Mouse (Mus musculus): ENCODE measurements around the gene Gm20547. TPM values are rescaled to one million over a fixed set of nuclear protein-coding genes. Genes with fewer than 3 reads are reported as not detected.

The Gm20547 gene
- polyA plus RNA-seq (2015; fragmentation: Nextera tagmentation; extraction: Ambion mirVana) = 0.18 TPM in 1 of 2 replicates, not detected in the other

DNA sequence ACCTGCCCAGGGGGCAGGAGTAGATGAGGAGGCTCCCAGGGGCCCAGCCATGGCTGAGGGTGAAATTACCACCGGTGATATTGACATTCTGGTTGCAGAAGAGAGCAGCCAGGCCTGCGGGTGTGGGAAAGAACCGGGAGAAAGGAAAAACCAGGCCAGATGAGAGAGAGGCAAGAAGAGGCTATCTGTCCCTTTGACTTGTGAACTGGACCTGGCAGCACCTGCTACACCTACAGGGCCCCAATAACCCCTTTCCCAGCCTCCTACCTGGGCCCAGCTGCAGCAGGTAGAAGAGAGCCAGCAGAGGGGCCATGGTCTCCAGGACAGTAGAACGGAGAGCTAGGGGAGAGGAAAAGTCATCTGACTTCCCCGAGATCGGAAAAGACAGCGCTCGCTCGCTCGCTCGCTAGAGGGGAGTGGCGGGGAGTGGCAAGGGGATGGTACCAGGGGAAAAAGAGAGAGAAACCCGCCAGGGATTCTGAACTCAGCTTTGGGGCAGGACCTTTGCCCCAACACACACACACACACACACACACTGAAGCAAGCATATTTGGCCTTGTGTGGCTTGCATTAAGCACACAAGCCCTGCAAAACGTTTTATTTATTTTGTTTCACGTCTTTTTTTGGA, at the start of gene Gm20547:
TSS of gene Gm20547 (minus strand) at position 360 of the 628 bp plus-strand sequence.
- 8% methylated on average over 15 of the region's 15 CpGs for WGBS
- Histone ChIP-seq H3K36me3 (replicated peaks) (no peaks in the 10 kb centered on the region), H3K9me3 (no peaks in the 10 kb centered on the region), H3K27me3 (replicated peaks) (peaks cover 2% of the 10 kb centered on the region; the same call in 1 of the 2 replicates), H3K4me3 (no peak within 1 kb of the TSS), H3K27ac (no peak within 1 kb of the TSS), H3K9ac (no peak within 1 kb of the TSS), H3K4me2 (no peak within 1 kb of the TSS), H3K4me1 (no peaks in the 10 kb centered on the region)
- no peak for ATAC-seq (replicated peaks)

DNA sequence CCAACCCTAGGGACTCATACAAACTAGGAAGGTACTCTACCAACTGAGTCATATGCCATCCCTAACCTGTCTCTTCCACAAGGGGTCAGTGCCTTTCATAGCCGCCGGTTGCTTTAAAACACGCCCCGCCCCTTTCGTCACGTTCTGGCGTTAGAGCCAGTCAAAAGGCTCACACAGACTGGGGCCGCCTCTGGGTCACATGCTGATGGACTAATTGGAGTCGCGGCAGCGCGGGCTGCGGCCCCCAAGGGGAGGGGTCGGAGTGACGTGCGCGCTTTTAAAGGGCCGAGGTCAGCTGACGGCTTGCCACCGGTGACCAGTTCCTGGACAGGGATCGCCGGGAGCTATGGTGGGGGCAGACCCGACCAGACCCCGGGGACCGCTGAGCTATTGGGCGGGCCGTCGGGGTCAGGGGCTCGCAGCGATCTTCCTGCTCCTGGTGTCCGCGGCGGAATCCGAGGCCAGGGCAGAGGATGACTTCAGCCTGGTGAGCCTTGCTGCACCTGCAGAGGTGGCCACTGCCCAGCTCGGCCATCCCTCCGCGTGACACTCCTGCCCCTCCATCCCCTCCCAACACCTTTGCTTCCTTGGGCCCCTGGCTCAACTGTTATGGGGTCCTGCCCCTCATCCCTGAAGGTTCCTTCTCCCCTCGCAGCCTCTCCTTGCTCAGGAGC, 49.4 kb upstream of the Gm20547 start, which contains the start of gene Neu1:
TSS of gene Neu1 (plus strand) at position 193 of the 674 bp plus-strand sequence.
- WGBS = under 1% methylated on average over 38 of the region's 38 CpGs

DNA sequence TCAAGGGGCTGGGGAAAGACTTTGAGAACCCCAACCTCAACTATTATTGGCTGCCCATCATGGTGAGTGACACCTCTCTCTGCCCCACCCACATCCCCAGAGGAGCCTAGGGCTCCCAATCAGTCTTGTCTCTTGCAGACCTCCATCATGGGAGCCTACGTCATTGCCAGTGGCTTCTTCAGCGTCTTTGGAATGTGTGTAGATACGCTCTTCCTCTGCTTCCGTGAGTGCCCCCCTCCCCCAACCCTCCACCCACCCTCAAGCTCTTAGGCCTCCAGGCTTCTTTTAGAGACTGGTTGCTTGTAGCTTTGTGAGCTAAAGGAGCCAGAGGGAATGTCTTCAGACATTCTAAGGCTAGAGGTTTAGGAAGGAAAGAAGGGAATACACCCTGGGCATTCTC, 47.0 kb upstream of the Gm20547 start:
- 78% methylated on average over 4 of the region's 4 CpGs for WGBS
- no peak for ATAC-seq (replicated peaks)
- H3K36me3 ChIP-seq (replicated peaks) = 0 out of 2 replicates have a peak, but pooled peaks cover 3% of the 10 kb centered on the region
- peaks cover 12% of the 10 kb centered on the region for H3K4me1 ChIP-seq
- no peaks in the 10 kb centered on the region for H3K9me3 ChIP-seq
- H3K9ac ChIP-seq = no peak overlapping the region
- no peak overlapping the region for H3K4me2 ChIP-seq
- H3K27ac ChIP-seq = no peak overlapping the region
- H3K4me3 ChIP-seq = no peak overlapping the region
- no peaks in the 10 kb centered on the region for H3K27me3 ChIP-seq (replicated peaks)

More for the DNA sequence above, 49.4 kb upstream of the Gm20547 start, which contains the start of gene Neu1:
- Histone ChIP-seq H3K4me2 (peak within 1 kb of the TSS; percentile 81), H3K36me3 (replicated peaks) (peaks cover 9% of the 10 kb centered on the region; the same call in 1 of the 2 replicates), H3K27me3 (replicated peaks) (no peaks in the 10 kb centered on the region), H3K4me3 (peak within 1 kb of the TSS; percentile 93), H3K9me3 (no peaks in the 10 kb centered on the region), H3K9ac (peak within 1 kb of the TSS; percentile 88), H3K4me1 (peaks cover 12% of the 10 kb centered on the region), H3K27ac (peak within 1 kb of the TSS; percentile 77)
- peak; percentile 98 for ATAC-seq (replicated peaks)

DNA sequence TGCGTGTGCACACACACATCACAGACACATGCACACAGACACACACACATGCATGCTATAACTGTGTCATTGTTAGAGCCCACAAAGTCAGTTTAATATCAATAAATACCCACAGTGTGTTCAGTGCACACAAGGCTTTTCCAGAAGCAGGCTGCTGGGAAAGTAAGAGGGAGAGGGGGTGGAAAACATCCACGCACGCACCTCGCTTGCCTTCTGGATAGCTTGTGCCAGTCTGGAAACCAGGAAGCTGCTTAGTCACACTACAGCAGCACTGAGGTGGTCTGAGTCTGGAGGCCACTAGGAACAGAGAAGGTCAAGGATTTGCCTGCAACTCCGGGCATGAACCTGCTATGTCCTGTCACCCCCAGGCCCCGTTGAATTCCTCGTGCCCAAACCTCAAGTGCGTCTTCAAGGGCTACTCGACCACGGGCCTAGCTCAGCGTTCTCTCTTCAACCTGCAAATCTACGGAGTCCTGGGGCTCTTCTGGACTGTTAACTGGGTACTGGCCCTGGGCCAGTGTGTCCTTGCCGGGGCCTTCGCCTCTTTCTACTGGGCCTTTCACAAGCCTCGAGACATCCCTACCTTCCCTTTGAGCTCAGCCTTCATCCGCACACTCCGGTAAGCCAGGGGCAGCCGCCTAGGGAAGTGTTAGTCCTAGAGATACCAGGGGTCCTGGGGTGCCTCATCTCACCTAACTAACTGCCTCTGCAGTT, 45.6 kb upstream of the Gm20547 start:
- no peak overlapping the region for H3K9ac ChIP-seq
- H3K27me3 ChIP-seq (replicated peaks) = no peaks in the 10 kb centered on the region
- no peak overlapping the region for H3K27ac ChIP-seq
- no peak for ATAC-seq (replicated peaks)
- H3K9me3 ChIP-seq = no peaks in the 10 kb centered on the region
- no peaks in the 10 kb centered on the region for H3K36me3 ChIP-seq (replicated peaks)
- H3K4me2 ChIP-seq = no peak overlapping the region
- 90% methylated on average over 18 of the region's 18 CpGs for WGBS
- peaks cover 9% of the 10 kb centered on the region for H3K4me1 ChIP-seq
- no peak overlapping the region for H3K4me3 ChIP-seq

DNA sequence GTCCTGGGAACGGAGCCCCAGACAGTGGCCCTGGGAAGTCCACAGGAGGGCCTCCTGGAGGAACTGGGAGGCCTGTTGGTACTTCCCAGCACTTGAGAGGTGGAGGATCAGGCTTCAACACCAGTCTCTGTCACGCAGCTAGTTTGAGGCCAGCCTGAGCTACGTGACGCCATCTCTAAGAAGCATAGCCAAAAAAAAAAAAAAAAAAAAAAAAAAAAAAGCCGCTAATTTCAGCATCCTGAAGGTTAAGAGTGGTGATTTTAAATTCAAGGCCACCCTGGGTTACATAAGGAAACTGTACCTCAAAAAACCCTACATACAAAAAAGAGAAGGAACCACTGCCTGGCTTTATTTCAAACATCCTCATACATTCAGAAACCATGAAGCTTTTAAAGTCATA, 42.4 kb upstream of the Gm20547 start:
- no peak overlapping the region for H3K4me3 ChIP-seq
- H3K36me3 ChIP-seq (replicated peaks) = no peaks in the 10 kb centered on the region
- ATAC-seq (replicated peaks) = no peak
- no peak overlapping the region for H3K4me2 ChIP-seq
- 62% methylated on average over 5 of the region's 5 CpGs for WGBS
- H3K27ac ChIP-seq = no peak overlapping the region
- H3K27me3 ChIP-seq (replicated peaks) = no peaks in the 10 kb centered on the region
- H3K9me3 ChIP-seq = no peaks in the 10 kb centered on the region
- H3K9ac ChIP-seq = no peak overlapping the region
- no peaks in the 10 kb centered on the region for H3K4me1 ChIP-seq

DNA sequence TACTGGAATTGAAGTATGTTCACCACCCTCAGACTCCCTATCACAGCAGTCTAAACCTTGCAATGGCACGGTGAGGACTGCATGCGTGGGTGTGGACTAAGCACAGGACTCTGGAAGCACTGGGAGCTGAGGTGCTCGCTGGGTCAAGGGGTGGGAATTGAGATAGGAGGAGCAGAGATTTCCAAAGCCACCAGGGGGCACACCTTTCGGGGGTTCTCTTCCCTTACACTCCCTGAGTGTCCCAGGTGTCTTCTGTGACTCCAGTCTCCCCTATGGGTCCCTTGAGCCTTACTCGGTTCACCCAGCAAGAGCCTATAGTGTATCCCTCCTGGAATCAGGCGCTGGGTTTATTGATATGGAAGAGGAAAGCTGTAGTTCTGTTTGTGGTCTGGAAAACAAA, 41.1 kb upstream of the Gm20547 start:
- Histone ChIP-seq H3K4me2 (no peak overlapping the region), H3K9ac (no peak overlapping the region), H3K4me1 (no peaks in the 10 kb centered on the region), H3K27ac (no peak overlapping the region), H3K4me3 (no peak overlapping the region), H3K36me3 (replicated peaks) (no peaks in the 10 kb centered on the region), H3K9me3 (no peaks in the 10 kb centered on the region), H3K27me3 (replicated peaks) (no peaks in the 10 kb centered on the region)
- WGBS = 51% methylated on average over 6 of the region's 6 CpGs
- ATAC-seq (replicated peaks) = no peak

DNA sequence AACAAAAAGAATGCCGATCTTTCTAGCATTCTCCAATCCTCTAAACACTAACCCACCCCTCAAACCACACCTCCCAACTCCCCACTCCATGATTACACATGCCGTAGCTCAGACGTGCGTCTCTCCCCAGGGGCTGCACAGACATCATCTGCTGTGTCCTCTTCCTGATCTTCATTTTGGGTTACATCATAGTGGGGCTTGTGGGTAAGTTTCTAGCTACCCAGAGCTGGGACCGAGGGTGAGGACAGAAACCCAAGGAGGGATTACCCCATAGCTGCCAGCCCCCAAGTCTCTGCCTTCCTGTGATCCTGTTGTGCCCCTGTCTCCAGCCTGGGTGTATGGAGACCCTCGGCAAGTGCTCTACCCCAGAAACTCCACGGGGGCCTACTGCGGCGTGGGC, 35.3 kb upstream of the Gm20547 start:
- Histone ChIP-seq H3K9me3 (no peaks in the 10 kb centered on the region), H3K9ac (no peak overlapping the region), H3K4me3 (no peak overlapping the region), H3K36me3 (replicated peaks) (peaks cover 17% of the 10 kb centered on the region), H3K4me1 (no peaks in the 10 kb centered on the region), H3K4me2 (no peak overlapping the region), H3K27me3 (replicated peaks) (no peaks in the 10 kb centered on the region), H3K27ac (no peak overlapping the region)
- no peak for ATAC-seq (replicated peaks)
- WGBS = 79% methylated on average over 9 of the region's 9 CpGs

DNA sequence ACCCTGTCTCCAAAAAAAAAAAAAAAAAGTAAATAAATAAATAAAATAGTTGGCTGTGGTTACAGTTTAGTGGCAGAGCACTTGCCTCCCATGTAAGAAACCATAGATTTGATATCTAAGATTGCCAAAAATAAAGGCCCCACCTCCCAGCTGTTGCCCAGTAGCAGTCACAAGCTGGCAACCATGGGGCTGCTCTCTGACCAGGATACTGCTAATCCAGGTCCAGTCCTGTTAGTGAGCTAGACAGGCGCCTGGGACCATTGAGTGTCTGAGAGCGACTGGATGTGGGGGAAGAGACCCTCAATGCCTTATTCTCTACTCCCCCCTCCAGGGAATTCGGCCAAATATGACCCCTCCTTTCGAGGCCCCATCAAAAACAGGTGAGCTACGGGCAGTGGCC, 34.5 kb upstream of the Gm20547 start:
- no peak overlapping the region for H3K27ac ChIP-seq
- ATAC-seq (replicated peaks) = no peak
- H3K4me3 ChIP-seq = no peak overlapping the region
- H3K4me2 ChIP-seq = no peak overlapping the region
- no peak overlapping the region for H3K9ac ChIP-seq
- H3K27me3 ChIP-seq (replicated peaks) = no peaks in the 10 kb centered on the region
- no peaks in the 10 kb centered on the region for H3K4me1 ChIP-seq
- 83% methylated on average over 5 of the region's 5 CpGs for WGBS
- peaks cover 26% of the 10 kb centered on the region for H3K36me3 ChIP-seq (replicated peaks)
- H3K9me3 ChIP-seq = no peaks in the 10 kb centered on the region

DNA sequence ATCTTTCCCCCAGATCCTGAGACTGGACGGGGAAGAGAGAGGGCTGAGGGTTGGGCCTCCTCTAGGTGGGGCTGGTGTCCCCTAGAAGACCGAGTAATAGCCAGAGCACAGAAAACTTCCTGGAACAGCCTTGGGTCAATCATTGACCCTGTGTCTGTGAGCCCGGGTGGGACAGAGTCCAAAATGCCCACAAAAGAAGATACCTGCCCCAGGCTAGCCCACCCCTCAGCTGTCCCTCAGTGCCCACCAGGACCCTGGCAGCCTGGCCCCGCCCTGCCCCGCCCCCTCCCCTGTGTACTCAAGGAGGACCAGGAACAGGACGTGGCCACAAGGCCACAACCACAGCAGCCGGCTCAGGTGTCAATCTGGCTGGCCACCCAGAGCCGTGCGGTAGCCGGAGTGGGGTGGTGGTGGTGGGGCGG, 33.6 kb upstream of the Gm20547 start:
- no peaks in the 10 kb centered on the region for H3K9me3 ChIP-seq
- no peak for ATAC-seq (replicated peaks)
- H3K9ac ChIP-seq = no peak overlapping the region
- WGBS = 22% methylated on average over 11 of the region's 11 CpGs
- H3K36me3 ChIP-seq (replicated peaks) = peaks cover 34% of the 10 kb centered on the region
- H3K4me2 ChIP-seq = no peak overlapping the region
- no peaks in the 10 kb centered on the region for H3K4me1 ChIP-seq
- no peaks in the 10 kb centered on the region for H3K27me3 ChIP-seq (replicated peaks)
- H3K27ac ChIP-seq = no peak overlapping the region
- H3K4me3 ChIP-seq = no peak overlapping the region

DNA sequence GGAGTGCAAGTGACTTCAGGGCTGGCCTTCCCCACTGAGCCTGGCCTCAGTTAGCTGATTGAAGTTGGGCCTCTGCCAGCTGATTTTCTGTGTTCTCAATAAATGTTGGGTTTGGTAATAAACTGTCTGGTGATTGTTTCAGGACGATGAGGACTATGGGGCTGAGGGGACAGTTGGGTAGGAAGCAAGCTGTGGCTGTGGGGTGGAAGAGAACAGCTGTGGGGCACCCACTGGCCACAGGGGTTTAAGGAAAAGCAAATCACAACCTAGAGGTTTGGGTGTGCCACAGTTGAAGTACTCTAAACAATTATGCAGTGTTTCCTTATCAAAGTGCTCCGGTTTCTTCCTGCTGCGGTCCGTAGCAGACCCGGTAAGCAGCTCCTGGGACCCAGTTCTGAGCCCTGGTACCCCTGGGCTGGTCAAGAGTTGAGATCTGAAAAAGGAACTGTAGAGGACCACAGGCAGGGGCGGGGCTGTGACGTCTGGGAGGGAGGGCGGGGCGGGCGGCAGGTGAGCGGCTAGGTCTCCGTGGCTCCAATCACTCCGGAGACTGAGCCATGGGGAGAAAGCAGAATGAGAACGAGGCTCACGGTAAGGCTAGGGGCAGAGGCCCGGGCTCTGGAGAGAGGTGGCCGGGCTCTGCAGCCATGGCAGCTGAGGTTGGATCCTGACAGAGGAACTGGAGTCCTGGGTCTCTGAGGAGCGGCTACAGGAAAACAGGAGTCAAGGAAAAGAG, 32.3 kb upstream of the Gm20547 start, which contains the start of gene Slc44a4:
TSS of gene Slc44a4 (plus strand) at position 537 of the 736 bp plus-strand sequence.
- Histone ChIP-seq H3K9ac (no peak within 1 kb of the TSS), H3K4me2 (no peak within 1 kb of the TSS), H3K36me3 (replicated peaks) (peaks cover 48% of the 10 kb centered on the region), H3K27ac (no peak within 1 kb of the TSS), H3K4me3 (no peak within 1 kb of the TSS), H3K27me3 (replicated peaks) (no peaks in the 10 kb centered on the region), H3K4me1 (no peaks in the 10 kb centered on the region), H3K9me3 (no peaks in the 10 kb centered on the region)
- no peak for ATAC-seq (replicated peaks)
- whole genome bisulfite sequencing = 39% methylated on average over 18 of the region's 18 CpGs

DNA sequence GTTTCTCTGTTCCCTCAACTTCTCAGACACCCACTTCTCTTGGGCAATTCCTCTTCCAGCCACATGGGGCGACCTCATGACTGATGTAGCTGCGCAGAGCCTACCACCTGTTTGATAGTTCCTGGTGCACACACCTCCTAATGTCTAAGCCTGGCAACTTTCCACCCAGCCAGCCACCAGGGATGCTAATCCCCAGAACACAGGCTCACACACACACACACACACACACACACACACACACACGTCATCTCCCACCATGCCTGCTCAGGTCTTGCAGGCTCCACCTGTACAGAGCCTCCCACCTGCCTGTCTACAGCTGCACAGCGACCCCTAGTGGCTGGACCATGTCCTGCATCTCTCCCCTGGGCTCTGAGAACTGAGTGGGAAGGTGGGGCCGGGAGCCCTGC, 30.1 kb upstream of the Gm20547 start:
- Histone ChIP-seq H3K9ac (no peak overlapping the region), H3K36me3 (replicated peaks) (peaks cover 69% of the 10 kb centered on the region), H3K27me3 (replicated peaks) (no peaks in the 10 kb centered on the region), H3K4me1 (no peaks in the 10 kb centered on the region), H3K4me2 (no peak overlapping the region), H3K27ac (no peak overlapping the region), H3K4me3 (no peak overlapping the region), H3K9me3 (no peaks in the 10 kb centered on the region)
- WGBS = 41% methylated on average over 5 of the region's 5 CpGs
- ATAC-seq (replicated peaks) = peak; percentile 64

DNA sequence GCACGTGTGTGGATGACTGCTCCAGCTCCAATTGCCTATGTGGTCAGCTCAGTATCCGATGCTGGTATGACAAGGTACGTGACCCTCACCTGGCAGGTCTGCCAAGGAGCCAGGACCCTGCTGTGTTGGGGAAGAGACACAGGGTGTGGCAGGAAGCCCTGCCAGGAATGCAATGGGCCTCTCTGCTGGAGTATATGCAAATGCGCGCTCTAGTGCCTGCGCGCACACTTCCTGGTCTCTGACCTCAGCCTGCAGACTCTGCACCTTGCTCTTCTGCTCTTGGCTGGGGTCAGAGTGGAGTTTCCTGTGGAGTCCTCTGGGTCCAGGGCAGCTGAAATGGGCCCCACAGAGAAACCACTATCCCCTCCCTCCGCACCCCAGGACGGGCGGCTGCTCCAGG, 29.1 kb upstream of the Gm20547 start:
- H3K36me3 ChIP-seq (replicated peaks) = peaks cover 79% of the 10 kb centered on the region
- H3K4me2 ChIP-seq = no peak overlapping the region
- H3K9ac ChIP-seq = no peak overlapping the region
- H3K9me3 ChIP-seq = no peaks in the 10 kb centered on the region
- WGBS = 92% methylated on average over 10 of the region's 10 CpGs
- H3K27me3 ChIP-seq (replicated peaks) = no peaks in the 10 kb centered on the region
- no peaks in the 10 kb centered on the region for H3K4me1 ChIP-seq
- no peak overlapping the region for H3K4me3 ChIP-seq
- H3K27ac ChIP-seq = no peak overlapping the region
- ATAC-seq (replicated peaks) = no peak
